Mouse (Mus musculus) sigmoid colon, adult 10 weeks (tissue): ENCODE measurements around the gene Fahd2a. TPM values are rescaled to one million over a fixed set of nuclear protein-coding genes. Genes with fewer than 3 reads are reported as not detected.

Experiments used
- polyA plus RNA-seq: library from polyadenylated mRNA; stranded (reverse); fragments of 350-450 nt; fragmentation: Illumina TruSeq; extraction: RNeasy Lipid Tissue Mini Kit (QIAGEN cat#74804); gene quantifications from one replicate; pipeline ENCODE4 v1.2.3, GENCODE M21; 2014; ENCODE audit warnings: low read depth, low replicate concordance

Fahd2a gene
- polyA plus RNA-seq = 6.5 TPM

DNA sequence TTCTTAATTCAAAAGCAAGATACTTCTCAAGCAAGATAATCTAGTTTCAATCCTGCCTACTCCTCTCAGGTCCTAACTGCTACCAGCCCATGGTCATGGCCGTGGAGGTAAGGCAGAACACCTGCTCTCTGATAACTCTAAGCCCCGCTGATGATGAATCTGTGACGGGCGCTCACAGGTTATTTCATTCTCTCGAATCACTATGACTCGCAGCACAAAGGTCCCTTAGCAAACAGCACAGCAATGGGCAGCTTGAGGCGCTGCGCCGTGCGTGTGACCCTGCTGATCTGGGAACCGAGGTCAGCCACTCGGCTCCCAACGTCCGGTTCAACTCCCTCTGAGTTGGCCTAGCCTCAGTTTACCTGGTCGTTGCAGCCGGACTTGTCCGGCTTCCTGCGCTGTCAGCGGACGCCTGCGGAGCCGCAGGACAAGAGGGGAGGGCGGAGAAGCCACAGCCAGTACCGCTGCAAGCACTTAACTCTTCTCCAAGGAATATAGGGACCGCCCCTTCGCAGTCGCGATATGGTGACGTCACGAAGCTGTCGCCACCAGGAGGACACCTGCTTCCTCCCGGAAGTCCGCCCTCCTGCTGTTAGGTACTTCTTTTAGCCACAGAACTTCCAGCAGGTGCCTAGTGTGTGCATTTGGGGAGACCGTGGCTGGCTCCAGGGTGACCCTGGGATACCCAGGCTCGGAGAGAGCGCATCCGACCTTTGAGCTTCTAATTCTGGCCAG is at the start of gene Fahd2a:
Gene Fahd2a, minus strand, starts transcription at position 511 of the 735 bp plus-strand sequence.

DNA sequence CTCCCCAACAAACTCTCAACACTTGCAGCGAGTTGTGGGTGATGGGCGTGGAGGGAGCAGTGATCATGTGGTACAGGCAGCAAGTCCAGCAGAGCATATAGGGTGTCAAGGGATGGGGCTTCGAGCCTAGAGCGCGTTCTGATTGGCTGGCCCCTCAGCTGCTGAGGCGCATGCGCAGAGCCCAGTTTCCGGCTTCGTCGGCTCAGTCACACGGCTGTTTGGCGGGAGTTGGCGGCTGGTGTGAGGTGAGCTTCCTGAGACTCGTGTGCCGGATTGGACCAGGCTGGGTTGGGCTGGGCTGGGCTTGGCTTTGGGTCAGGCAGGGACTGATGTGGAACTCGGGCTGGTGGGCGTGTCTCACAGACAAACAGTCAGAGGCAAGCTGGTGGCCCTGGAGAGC is 19.4 kb downstream of the Fahd2a start, which contains the start of gene Gpat2:
Gene Gpat2, plus strand, starts transcription at position 223 of the 400 bp plus-strand sequence.

Other genes starting within 250 kb of the Fahd2a start
- 1.4 TPM for gene 1810024B03Rik, start 236.3 kb downstream of the Fahd2a start, polyA plus RNA-seq
- gene Snrnp200, start 236.2 kb downstream of the Fahd2a start, polyA plus RNA-seq = 27.1 TPM
- gene Ciao1, start 196.7 kb downstream of the Fahd2a start, polyA plus RNA-seq = 24.5 TPM
- 73.6 TPM for gene Tmem127, start 196.7 kb downstream of the Fahd2a start, polyA plus RNA-seq
- 145 TPM for gene Stard7, start 174.3 kb downstream of the Fahd2a start, polyA plus RNA-seq
- gene Dusp2, start 108.4 kb downstream of the Fahd2a start, polyA plus RNA-seq = 0.41 TPM
- gene Astl, start 105.9 kb downstream of the Fahd2a start, polyA plus RNA-seq = not detected
- not detected for gene Adra2b, start 81.4 kb downstream of the Fahd2a start, polyA plus RNA-seq
- not detected for gene Gpat2, start 19.4 kb downstream of the Fahd2a start, polyA plus RNA-seq
- 0.69 TPM for gene Kcnip3, start 77.5 kb upstream of the Fahd2a start, polyA plus RNA-seq
- not detected for gene Prom2, start 96.9 kb upstream of the Fahd2a start, polyA plus RNA-seq
- gene Zfp661, start 142.5 kb upstream of the Fahd2a start, polyA plus RNA-seq = 5.2 TPM
- gene Mrps5, start 142.7 kb upstream of the Fahd2a start, polyA plus RNA-seq = 18.4 TPM
- gene Mal, start 212.1 kb upstream of the Fahd2a start, polyA plus RNA-seq = 24.4 TPM